Mouse (Mus musculus): ENCODE measurements around the gene Hmga2. TPM values are rescaled to one million over a fixed set of nuclear protein-coding genes. Genes with fewer than 3 reads are reported as not detected.

Hmga2 gene
- polyA plus RNA-seq, 1 experiment from 2014 or later, result 4.6 TPM

DNA sequence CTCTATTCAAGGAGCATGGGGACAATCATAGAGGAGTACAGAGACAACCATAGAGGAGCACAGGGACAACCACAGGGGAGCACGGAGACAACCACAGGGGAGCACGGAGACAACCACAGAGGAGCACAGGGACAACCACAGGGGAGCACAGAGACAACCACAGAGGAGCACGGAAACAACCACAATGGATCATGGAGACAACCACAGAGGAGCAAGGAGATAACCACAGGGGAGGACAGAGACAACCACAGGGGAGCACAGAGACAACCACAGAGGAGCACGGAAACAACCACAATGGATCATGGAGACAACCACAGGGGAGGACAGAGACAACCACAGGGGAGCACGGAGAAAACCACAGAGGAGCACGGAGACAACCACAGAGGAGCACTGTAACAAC is 29.5 kb downstream of the Hmga2 start:
- H3K9me3 ChIP-seq (ENCODE audit: control insufficient read depth, low read length), result no peaks in the 10 kb centered on the region
- WGBS, result 96% methylated on average over 6 of the region's 6 CpGs
- H3K27ac ChIP-seq (replicated peaks in 1 of 2; ENCODE audit: control insufficient read depth in 1 of 2, insufficient read depth in 1 of 2, low read depth in 2 of 2, low read length in 2 of 2), result no peak overlapping the region
- H3K4me3 ChIP-seq (ENCODE audit: control insufficient read depth in 1 of 2, insufficient read depth in 1 of 2, low read depth in 1 of 2, low read length in 2 of 2), result no peak overlapping the region
- H3K4me1 ChIP-seq (ENCODE audit: control insufficient read depth in 2 of 2, insufficient read depth in 2 of 2, low read length in 2 of 2), result peaks cover under 1 to 1% of the 10 kb centered on the region in 2 experiments; a peak in 2 of 4 replicates
- H3K36me3 ChIP-seq (ENCODE audit: control insufficient read depth, insufficient read depth, low read length), result no peaks in the 10 kb centered on the region
- H3K4me2 ChIP-seq (ENCODE audit: low read length), result no peak overlapping the region
- no peak overlapping the region for H3K9ac ChIP-seq (ENCODE audit: low read length)
- H3K27me3 ChIP-seq (ENCODE audit: control insufficient read depth, insufficient read depth, low read length), result no peaks in the 10 kb centered on the region
- no peak for ATAC-seq (ENCODE audit: insufficient number of reproducible peaks, insufficient read depth, low FRiP score, low read depth)

GRCm38 (mm10) chr10:120446206-120446605 is 30.1 kb downstream of the Hmga2 start:
- H3K27ac ChIP-seq (replicated peaks in 1 of 2; ENCODE audit: control insufficient read depth in 1 of 2, insufficient read depth in 1 of 2, low read depth in 2 of 2, low read length in 2 of 2), result no peak overlapping the region
- ATAC-seq (ENCODE audit: insufficient number of reproducible peaks, insufficient read depth, low FRiP score, low read depth), result no peak

DNA sequence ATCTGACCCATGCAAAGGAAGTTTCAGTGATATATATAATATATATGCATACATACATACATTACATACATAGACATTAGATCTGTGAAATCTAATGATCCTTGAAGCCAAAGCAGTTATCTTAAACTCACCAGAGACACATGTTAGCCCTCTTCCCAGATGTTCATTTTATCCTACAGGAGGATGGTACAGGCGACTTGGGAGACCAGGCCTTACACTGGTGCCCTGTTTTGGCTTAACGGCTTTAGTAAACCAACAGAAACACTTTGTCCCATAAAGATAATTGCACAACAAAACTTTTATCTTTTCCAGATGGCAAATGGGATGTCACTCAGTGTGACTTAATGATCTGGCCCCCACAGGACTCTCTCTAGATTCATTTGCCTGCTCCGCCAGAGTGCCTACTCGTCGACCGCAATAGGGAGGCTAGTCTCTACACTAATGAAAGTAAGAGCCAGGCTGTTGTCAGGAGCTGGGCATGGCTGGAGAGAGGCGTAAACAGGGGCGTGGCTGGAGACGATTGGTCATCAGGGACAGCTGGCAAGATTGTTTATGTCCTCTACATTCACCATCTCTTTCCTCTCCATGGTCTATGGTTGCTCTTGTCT is 31.7 kb downstream of the Hmga2 start:
- no peak for ATAC-seq (ENCODE audit: insufficient number of reproducible peaks, insufficient read depth, low FRiP score, low read depth)
- H3K9ac ChIP-seq (ENCODE audit: low read length), result no peak overlapping the region
- no peaks in the 10 kb centered on the region for H3K9me3 ChIP-seq (ENCODE audit: control insufficient read depth, low read length)
- H3K4me1 ChIP-seq (ENCODE audit: control insufficient read depth in 2 of 2, insufficient read depth in 2 of 2, low read length in 2 of 2), result peaks cover 7 to 8% of the 10 kb centered on the region in 2 experiments; a peak in 2 of 4 replicates
- no peak overlapping the region for H3K4me3 ChIP-seq (ENCODE audit: control insufficient read depth in 1 of 2, insufficient read depth in 1 of 2, low read depth in 1 of 2, low read length in 2 of 2)
- WGBS, result 86% methylated on average over 9 of the region's 9 CpGs
- H3K4me2 ChIP-seq (ENCODE audit: low read length), result no peak overlapping the region
- 0 out of 2 replicates have a peak, but pooled peaks cover 4% of the 10 kb centered on the region for H3K36me3 ChIP-seq (ENCODE audit: control insufficient read depth, insufficient read depth, low read length)
- no peaks in the 10 kb centered on the region for H3K27me3 ChIP-seq (ENCODE audit: control insufficient read depth, insufficient read depth, low read length)
- no peak overlapping the region for H3K27ac ChIP-seq (replicated peaks in 1 of 2; ENCODE audit: control insufficient read depth in 1 of 2, insufficient read depth in 1 of 2, low read depth in 2 of 2, low read length in 2 of 2)

More at GRCm38 (mm10) chr10:120446206-120446605, 30.1 kb downstream of the Hmga2 start:
- Histone ChIP-seq H3K4me3 (ENCODE audit: control insufficient read depth in 1 of 2, insufficient read depth in 1 of 2, low read depth in 1 of 2, low read length in 2 of 2) (no peak overlapping the region), H3K4me2 (ENCODE audit: low read length) (no peak overlapping the region), H3K36me3 (ENCODE audit: control insufficient read depth, insufficient read depth, low read length) (no peaks in the 10 kb centered on the region), H3K9me3 (ENCODE audit: control insufficient read depth, low read length) (no peaks in the 10 kb centered on the region), H3K27me3 (ENCODE audit: control insufficient read depth, insufficient read depth, low read length) (no peaks in the 10 kb centered on the region), H3K9ac (ENCODE audit: low read length) (no peak overlapping the region), H3K4me1 (ENCODE audit: control insufficient read depth in 2 of 2, insufficient read depth in 2 of 2, low read length in 2 of 2) (peaks cover 6 to 7% of the 10 kb centered on the region in 2 experiments; a peak in 2 of 4 replicates)
- WGBS, result 69% methylated on average over 9 of the region's 9 CpGs

GRCm38 (mm10) chr10:120443757-120444311 is 32.4 kb downstream of the Hmga2 start:
- Histone ChIP-seq H3K9ac (ENCODE audit: low read length) (no peak overlapping the region), H3K4me3 (ENCODE audit: control insufficient read depth in 1 of 2, insufficient read depth in 1 of 2, low read depth in 1 of 2, low read length in 2 of 2) (no peak overlapping the region), H3K27ac (replicated peaks in 1 of 2; ENCODE audit: control insufficient read depth in 1 of 2, insufficient read depth in 1 of 2, low read depth in 2 of 2, low read length in 2 of 2) (no peak overlapping the region), H3K9me3 (ENCODE audit: control insufficient read depth, low read length) (no peaks in the 10 kb centered on the region), H3K27me3 (ENCODE audit: control insufficient read depth, insufficient read depth, low read length) (no peaks in the 10 kb centered on the region), H3K4me1 (ENCODE audit: control insufficient read depth in 2 of 2, insufficient read depth in 2 of 2, low read length in 2 of 2) (peaks cover 7 to 8% of the 10 kb centered on the region in 2 experiments; a peak in 2 of 4 replicates), H3K4me2 (ENCODE audit: low read length) (no peak overlapping the region), H3K36me3 (ENCODE audit: control insufficient read depth, insufficient read depth, low read length) (0 out of 2 replicates have a peak, but pooled peaks cover 4% of the 10 kb centered on the region)
- no peak for ATAC-seq (ENCODE audit: insufficient number of reproducible peaks, insufficient read depth, low FRiP score, low read depth)
- 90% methylated on average over 10 of the region's 10 CpGs for WGBS

- Histone ChIP-seq H3K27ac (replicated peaks in 1 of 2; ENCODE audit: control insufficient read depth in 1 of 2, insufficient read depth in 1 of 2, low read depth in 2 of 2, low read length in 2 of 2) (no peak overlapping the region), H3K4me3 (ENCODE audit: control insufficient read depth in 1 of 2, insufficient read depth in 1 of 2, low read depth in 1 of 2, low read length in 2 of 2) (no peak overlapping the region), H3K4me1 (ENCODE audit: control insufficient read depth in 2 of 2, insufficient read depth in 2 of 2, low read length in 2 of 2) (peaks cover 7 to 8% of the 10 kb centered on the region in 2 experiments; a peak in 2 of 4 replicates), H3K4me2 (ENCODE audit: low read length) (no peak overlapping the region), H3K9me3 (ENCODE audit: control insufficient read depth, low read length) (no peaks in the 10 kb centered on the region), H3K27me3 (ENCODE audit: control insufficient read depth, insufficient read depth, low read length) (no peaks in the 10 kb centered on the region), H3K9ac (ENCODE audit: low read length) (no peak overlapping the region), H3K36me3 (ENCODE audit: control insufficient read depth, insufficient read depth, low read length) (0 out of 2 replicates have a peak, but pooled peaks cover 4% of the 10 kb centered on the region)
- WGBS, result 34% methylated on average over 11 of the region's 11 CpGs
- no peak for ATAC-seq (ENCODE audit: insufficient number of reproducible peaks, insufficient read depth, low FRiP score, low read depth)
Measured at GRCm38 (mm10) chr10:120441254-120441653, 35.0 kb downstream of the Hmga2 start.

DNA sequence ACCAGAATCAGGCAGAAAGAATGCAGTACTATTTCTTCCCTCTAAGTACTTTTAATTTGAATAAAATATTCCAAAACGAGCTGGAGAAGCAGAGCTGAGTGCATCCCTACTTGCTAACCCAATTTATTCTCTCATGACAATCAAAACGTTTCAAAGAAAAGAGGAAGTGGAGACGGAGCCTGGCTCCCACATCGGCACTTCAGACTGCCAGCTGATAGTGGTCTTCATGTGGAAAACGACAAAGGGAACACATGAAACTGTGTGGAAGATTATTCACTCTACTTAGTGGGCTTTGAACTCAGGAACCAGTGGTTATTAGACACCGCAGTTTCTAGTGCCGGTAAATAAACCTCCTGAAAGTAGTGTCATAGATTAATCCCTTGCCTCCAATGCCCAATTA is 41.8 kb downstream of the Hmga2 start:
- Histone ChIP-seq H3K4me2 (ENCODE audit: low read length) (no peak overlapping the region), H3K27ac (replicated peaks in 1 of 2; ENCODE audit: control insufficient read depth in 1 of 2, insufficient read depth in 1 of 2, low read depth in 2 of 2, low read length in 2 of 2) (no peak overlapping the region), H3K36me3 (ENCODE audit: control insufficient read depth, insufficient read depth, low read length) (no peaks in the 10 kb centered on the region), H3K9me3 (ENCODE audit: control insufficient read depth, low read length) (no peaks in the 10 kb centered on the region), H3K4me1 (ENCODE audit: control insufficient read depth in 2 of 2, insufficient read depth in 2 of 2, low read length in 2 of 2) (peaks cover 8 to 16% of the 10 kb centered on the region in 2 experiments), H3K27me3 (ENCODE audit: control insufficient read depth, insufficient read depth, low read length) (no peaks in the 10 kb centered on the region), H3K4me3 (ENCODE audit: control insufficient read depth in 1 of 2, insufficient read depth in 1 of 2, low read depth in 1 of 2, low read length in 2 of 2) (no peak overlapping the region), H3K9ac (ENCODE audit: low read length) (no peak overlapping the region)
- WGBS, result 34% methylated on average over 7 of the region's 7 CpGs
- no peak for ATAC-seq (ENCODE audit: insufficient number of reproducible peaks, insufficient read depth, low FRiP score, low read depth)

- Histone ChIP-seq H3K36me3 (ENCODE audit: control insufficient read depth, insufficient read depth, low read length) (no peaks in the 10 kb centered on the region), H3K27ac (replicated peaks in 1 of 2; ENCODE audit: control insufficient read depth in 1 of 2, insufficient read depth in 1 of 2, low read depth in 2 of 2, low read length in 2 of 2) (0 out of 4 replicates have a peak overlapping the region, but pooled peaks have one; percentile 5 to 58), H3K4me1 (ENCODE audit: control insufficient read depth in 2 of 2, insufficient read depth in 2 of 2, low read length in 2 of 2) (peaks cover 10 to 18% of the 10 kb centered on the region in 2 experiments), H3K9me3 (ENCODE audit: control insufficient read depth, low read length) (no peaks in the 10 kb centered on the region), H3K4me3 (ENCODE audit: control insufficient read depth in 1 of 2, insufficient read depth in 1 of 2, low read depth in 1 of 2, low read length in 2 of 2) (no peak overlapping the region), H3K9ac (ENCODE audit: low read length) (0 out of 2 replicates have a peak overlapping the region, but pooled peaks have one; percentile 9), H3K27me3 (ENCODE audit: control insufficient read depth, insufficient read depth, low read length) (no peaks in the 10 kb centered on the region), H3K4me2 (ENCODE audit: low read length) (no peak overlapping the region)
- no peak for ATAC-seq (ENCODE audit: insufficient number of reproducible peaks, insufficient read depth, low FRiP score, low read depth)
- WGBS, result 61% methylated on average over 5 of the region's 5 CpGs
Measured at GRCm38 (mm10) chr10:120433463-120433815, 42.8 kb downstream of the Hmga2 start.
